Comparison of ENCODE assay signal across 7 mouse cellular contexts in genomic region chr17:90454738-90455408, GRCm38 (mm10).
DNase-seq lines count a peak whose midpoint lies in the region; ATAC-seq and TF ChIP-seq lines count a peak whose summit lies in the region.

No protein-coding gene starts in this region.

- H3K4me3 ChIP-seq in left cerebral cortex, adult 2 months: peak overlapping the region; percentile 74
- peak overlapping the region; percentile 55 for H3K4me3 ChIP-seq in forebrain, embryonic 15.5 days
- peak overlapping the region; percentile 57 for H3K4me3 ChIP-seq in limb, embryonic 14.5 days (replicated peaks; ENCODE audit: low read length)
- H3K4me3 ChIP-seq in olfactory bulb, adult 2 months (ENCODE audit: insufficient read depth, low read depth, low read length): peak overlapping the region; percentile 54

- H3K4me2 ChIP-seq in forebrain, embryonic 15.5 days (replicated peaks): peak overlapping the region; percentile 75
- H3K4me2 ChIP-seq in limb, embryonic 14.5 days (replicated peaks; ENCODE audit: low read depth, low read length, severe bottlenecking): peak overlapping the region; percentile 96

- DNase-seq in left cerebral cortex, adult 2 months (ENCODE audit: extremely low spot score in 1 of 2, low spot score in 2 of 2): peak; percentile 37 to 53
- DNase-seq in left cerebral cortex, adult 11 months (ENCODE audit: low spot score): no peak
- DNase-seq in cerebellum, postnatal 14 days: peak; percentile 62 to 70
- no peak for DNase-seq in limb, embryonic 14.5 days (ENCODE audit: low spot score)
- no peak for DNase-seq in adrenal gland, postnatal 4 days (ENCODE audit: low spot score in 2 of 2)

- no peak for TF ChIP-seq CTCF in left cerebral cortex, adult 2 months (IDR thresholded peaks at IDR 0.05)
- TF ChIP-seq CTCF in olfactory bulb, adult 2 months (IDR thresholded peaks at IDR 0.05; ENCODE audit: insufficient read depth, low read depth, low read length): no peak

- H3K9ac ChIP-seq in forebrain, embryonic 15.5 days (replicated peaks): peak overlapping the region; percentile 74
- peak overlapping the region; percentile 59 for H3K9ac ChIP-seq in limb, embryonic 14.5 days (ENCODE audit: low read depth, low read length, severe bottlenecking)

- under 1% methylated on average over 41 of the region's 41 CpGs for WGBS in forebrain, embryonic 15.5 days
- WGBS in limb, embryonic 14.5 days: 4% methylated on average over 28 of the region's 41 CpGs
- WGBS in olfactory bulb, adult 2 months: under 1% methylated on average over 41 of the region's 41 CpGs

- no peaks in the 10 kb centered on the region for H3K36me3 ChIP-seq in forebrain, embryonic 15.5 days
- H3K36me3 ChIP-seq in limb, embryonic 14.5 days (ENCODE audit: control insufficient read depth, insufficient read depth, low read length): no peaks in the 10 kb centered on the region

- ATAC-seq in forebrain, embryonic 15.5 days (replicated peaks): peak; percentile 54
- peak; percentile 21; the same call in 1 of the 2 replicates for ATAC-seq in limb, embryonic 14.5 days (ENCODE audit: low FRiP score, low read depth)

- intact Hi-C loops in left cerebral cortex, adult 2 months (cut with DNase I): loop anchor here (5.0 to 10.0 kb wide), 2 partner anchors 117 to 370 kb away; no protein-coding TSS in a partner anchor

- no peak for TF ChIP-seq POLR2A in limb, embryonic 14.5 days (IDR thresholded peaks at IDR 0.05; ENCODE audit: borderline replicate concordance, extremely low read depth, insufficient read depth, insufficient read length)
- TF ChIP-seq POLR2A in olfactory bulb, adult 2 months (IDR thresholded peaks at IDR 0.05; ENCODE audit: insufficient read depth, low read depth, low read length): no peak

- H3K27ac ChIP-seq in left cerebral cortex, adult 2 months: peak overlapping the region; percentile 94
- H3K27ac ChIP-seq in forebrain, embryonic 15.5 days (replicated peaks): peak overlapping the region; percentile 88
- no peak overlapping the region for H3K27ac ChIP-seq in limb, embryonic 14.5 days (replicated peaks; ENCODE audit: low read depth, low read length)
- no peak overlapping the region for H3K27ac ChIP-seq in olfactory bulb, adult 2 months (ENCODE audit: insufficient read depth, low read depth, low read length)

- no peaks in the 10 kb centered on the region for H3K27me3 ChIP-seq in forebrain, embryonic 15.5 days
- H3K27me3 ChIP-seq in limb, embryonic 14.5 days (ENCODE audit: control insufficient read depth, insufficient read depth, low read length): peaks cover 9% of the 10 kb centered on the region; the same call in 1 of the 2 replicates

- peaks cover 19% of the 10 kb centered on the region for H3K4me1 ChIP-seq in forebrain, embryonic 15.5 days
- H3K4me1 ChIP-seq in limb, embryonic 14.5 days (ENCODE audit: control insufficient read depth, insufficient read depth, low read length): 0 out of 2 replicates have a peak, but pooled peaks cover 4% of the 10 kb centered on the region
- H3K4me1 ChIP-seq in olfactory bulb, adult 2 months (ENCODE audit: control insufficient read depth, insufficient read depth, low read length): peaks cover 10% of the 10 kb centered on the region

- no peaks in the 10 kb centered on the region for H3K9me3 ChIP-seq in forebrain, embryonic 15.5 days
- no peaks in the 10 kb centered on the region for H3K9me3 ChIP-seq in limb, embryonic 14.5 days (ENCODE audit: control insufficient read depth, low read length)

Comparison
In these comparisons a context has a peak if more than half of its experiments do, and no peak if none do; other contexts are left out.
1. DNase-seq: peak in left cerebral cortex, adult 2 months (2 of 2) and cerebellum, postnatal 14 days (2 of 2); none in left cerebral cortex, adult 11 months (single experiment), limb, embryonic 14.5 days (single experiment) and adrenal gland, postnatal 4 days (0 of 2).
2. H3K27ac ChIP-seq: peak in left cerebral cortex, adult 2 months (single experiment) and forebrain, embryonic 15.5 days (single experiment); none in limb, embryonic 14.5 days (single experiment) and olfactory bulb, adult 2 months (single experiment).
3. Peak in every context shown above with its lines, with median percentiles within 50 percentile points of each other: H3K4me3 ChIP-seq.